Mouse (Mus musculus) forebrain, embryonic 12.5 days (tissue): ENCODE results near the gene Gp9. TPM values are rescaled to one million over a fixed set of nuclear protein-coding genes. Genes with fewer than 3 reads are reported as not detected.

Source experiments
- ATAC-seq: fragments of 200-750 bp; cut with Nextera tagmentation; 2 replicates; pipeline ENCODE4 v1.8.0; 2017; ENCODE audit warnings: moderate TSS enrichment; ENCODE audit not compliant: low FRiP score
- H3K27ac ChIP-seq: fragments of 300-500 bp; sonication (generic); 2 replicates; pipeline ENCODE4 v1.5.1; 2016; ENCODE audit warnings: mild to moderate bottlenecking
- H3K27me3 ChIP-seq: fragments of 300-500 bp; sonication (generic); 2 replicates; pipeline ENCODE4 v1.6.1; 2016; ENCODE audit warnings: mild to moderate bottlenecking
- H3K36me3 ChIP-seq: fragments of 300-500 bp; sonication (generic); replicated peaks from 2 replicates; pipeline ENCODE4 v1.6.1; 2016; ENCODE audit warnings: mild to moderate bottlenecking
- H3K4me1 ChIP-seq: fragments of 300-500 bp; sonication (generic); 2 replicates; pipeline ENCODE4 v1.6.1; 2016
- H3K4me2 ChIP-seq: fragments of 300-500 bp; sonication (generic); 2 replicates; pipeline ENCODE4 v1.6.1; 2016; ENCODE audit warnings: mild to moderate bottlenecking, moderate library complexity
- H3K4me3 ChIP-seq: fragments of 300-500 bp; sonication (generic); replicated peaks from 2 replicates; pipeline ENCODE4 v1.5.1; 2016; ENCODE audit warnings: mild to moderate bottlenecking
- H3K9ac ChIP-seq: fragments of 300-500 bp; sonication (generic); 2 replicates; pipeline ENCODE4 v1.6.1; 2016; ENCODE audit warnings: mild to moderate bottlenecking
- H3K9me3 ChIP-seq: fragments of 300-500 bp; sonication (generic); 2 replicates; pipeline ENCODE4 v1.6.1; 2016
- WGBS: fragments of 180-500 bp; shearing (Covaris S2); methylation state at CpG from one replicate; pipeline ENCODE4 v1.1.7; 2016; 5-methylcytosine and 5-hydroxymethylcytosine counted together
- polyA plus RNA-seq: library from polyadenylated mRNA; unstranded; fragments of >200 nt; fragmentation: Nextera tagmentation; extraction: Ambion mirVana; gene quantifications from 2 replicates; pipeline ENCODE4 v1.2.1, GENCODE M21; 2016

The Gp9 gene
- polyA plus RNA-seq, 1 experiment from 2014 or later, result 0.88 TPM

- no peak for ATAC-seq
- Histone ChIP-seq H3K4me1 (peaks cover 19% of the 10 kb centered on the region), H3K27me3 (no peaks in the 10 kb centered on the region), H3K9ac (no peak overlapping the region), H3K9me3 (no peaks in the 10 kb centered on the region), H3K27ac (no peak overlapping the region), H3K36me3 (peaks cover 6% of the 10 kb centered on the region), H3K4me3 (no peak overlapping the region), H3K4me2 (no peak overlapping the region)
- WGBS, result 84% methylated on average over 3 of the region's 3 CpGs
Observed at GRCm38 (mm10) chr6:87808521-87808920, 30.6 kb downstream of the Gp9 start.

GRCm38 (mm10) chr6:87809144-87809543 is 31.3 kb downstream of the Gp9 start:
- Histone ChIP-seq H3K27ac (no peak overlapping the region), H3K4me1 (peaks cover 19% of the 10 kb centered on the region), H3K9me3 (no peaks in the 10 kb centered on the region), H3K4me2 (no peak overlapping the region), H3K36me3 (peaks cover 11% of the 10 kb centered on the region), H3K4me3 (no peak overlapping the region), H3K9ac (no peak overlapping the region), H3K27me3 (no peaks in the 10 kb centered on the region)
- 94% methylated on average over 2 of the region's 2 CpGs for WGBS
- no peak for ATAC-seq

DNA sequence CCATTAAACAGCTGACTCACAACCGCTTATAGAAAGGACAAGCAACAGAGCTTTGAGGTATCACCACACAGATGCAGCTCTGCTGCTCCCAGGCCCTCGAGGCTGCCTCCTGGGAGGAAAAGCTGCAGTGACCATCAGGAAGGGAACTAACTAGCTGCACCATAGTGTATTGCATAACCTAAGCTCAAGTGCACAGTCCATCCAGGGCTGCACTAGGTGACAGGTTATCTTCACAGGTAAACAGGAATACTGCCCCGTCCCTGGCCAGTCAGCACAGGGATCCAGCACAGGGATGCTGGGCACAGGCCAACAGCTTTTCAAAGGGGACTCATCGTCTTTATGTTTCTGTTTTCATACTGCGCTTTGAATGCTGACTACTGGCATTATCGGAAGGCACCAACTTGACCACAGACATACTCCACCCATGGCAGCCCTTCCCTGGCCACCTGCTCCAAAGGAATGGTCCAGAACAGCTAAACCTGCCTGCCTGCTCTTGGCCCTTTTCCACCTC is 31.8 kb downstream of the Gp9 start:
- 90% methylated on average over 6 of the region's 6 CpGs for WGBS
- H3K4me1 ChIP-seq, result peaks cover 19% of the 10 kb centered on the region
- no peak for ATAC-seq
- H3K36me3 ChIP-seq, result peaks cover 11% of the 10 kb centered on the region
- no peak overlapping the region for H3K27ac ChIP-seq
- no peak overlapping the region for H3K4me2 ChIP-seq
- no peaks in the 10 kb centered on the region for H3K9me3 ChIP-seq
- H3K9ac ChIP-seq, result no peak overlapping the region
- H3K27me3 ChIP-seq, result no peaks in the 10 kb centered on the region
- no peak overlapping the region for H3K4me3 ChIP-seq

DNA sequence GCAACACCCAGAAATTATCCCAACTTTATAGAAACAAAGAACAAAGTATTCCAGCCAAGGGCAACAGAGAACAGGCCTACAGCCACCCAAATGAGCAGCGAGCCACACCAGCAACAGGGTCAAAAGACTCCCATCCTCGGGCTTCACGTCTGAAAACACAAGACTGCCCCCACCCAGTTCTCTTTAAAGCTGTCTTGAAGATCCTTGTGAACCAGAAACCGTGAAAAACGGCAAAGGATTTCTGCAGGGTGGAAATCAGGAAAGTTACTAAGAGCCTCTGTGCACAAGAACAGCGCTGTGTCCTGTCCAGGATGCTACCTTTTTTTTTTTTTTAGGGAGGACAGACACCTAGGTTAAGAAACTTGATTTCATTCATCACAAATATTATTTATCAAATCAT is 32.4 kb downstream of the Gp9 start:
- Histone ChIP-seq H3K9me3 (no peaks in the 10 kb centered on the region), H3K4me1 (peaks cover 19% of the 10 kb centered on the region), H3K27me3 (no peaks in the 10 kb centered on the region), H3K36me3 (peaks cover 14% of the 10 kb centered on the region), H3K4me2 (peak overlapping the region; percentile 93), H3K27ac (no peak overlapping the region), H3K9ac (peak overlapping the region; percentile 80; the same call in 1 of the 2 replicates), H3K4me3 (peak overlapping the region; percentile 73)
- WGBS, result 38% methylated on average over 6 of the region's 6 CpGs
- no peak for ATAC-seq

GRCm38 (mm10) chr6:87810713-87811669 is 33.1 kb downstream of the Gp9 start:
- Histone ChIP-seq H3K27ac (peak overlapping the region; percentile 36; the same call in 1 of the 2 replicates), H3K4me3 (peak overlapping the region; percentile 73), H3K9me3 (no peaks in the 10 kb centered on the region), H3K27me3 (no peaks in the 10 kb centered on the region), H3K36me3 (peaks cover 21% of the 10 kb centered on the region), H3K4me1 (peaks cover 19% of the 10 kb centered on the region), H3K9ac (peak overlapping the region; percentile 80), H3K4me2 (peak overlapping the region; percentile 93)
- WGBS, result under 1% methylated on average over 72 of the region's 77 CpGs
- ATAC-seq, result peak; percentile 71

GRCm38 (mm10) chr6:87811675-87812338 is 33.9 kb downstream of the Gp9 start, which contains the start of gene Rab43:
Rab43 (minus strand) TSS chr6:87812164.
- Histone ChIP-seq H3K9me3 (no peaks in the 10 kb centered on the region), H3K4me2 (peak within 1 kb of the TSS; percentile 93), H3K4me3 (peak within 1 kb of the TSS; percentile 73), H3K27me3 (no peaks in the 10 kb centered on the region), H3K27ac (peak within 1 kb of the TSS; percentile 56), H3K9ac (peak within 1 kb of the TSS; percentile 80), H3K36me3 (peaks cover 29% of the 10 kb centered on the region), H3K4me1 (peaks cover 19% of the 10 kb centered on the region)
- WGBS, result under 1% methylated on average over 53 of the region's 56 CpGs
- ATAC-seq, result peak; percentile 97

GRCm38 (mm10) chr6:87812656-87813055 is 34.8 kb downstream of the Gp9 start:
- Histone ChIP-seq H3K4me3 (no peak overlapping the region), H3K9me3 (no peaks in the 10 kb centered on the region), H3K27ac (no peak overlapping the region), H3K4me2 (peak overlapping the region; percentile 93), H3K4me1 (peaks cover 19% of the 10 kb centered on the region), H3K36me3 (peaks cover 38% of the 10 kb centered on the region), H3K27me3 (no peaks in the 10 kb centered on the region), H3K9ac (peak overlapping the region; percentile 80; the same call in 1 of the 2 replicates)
- no peak for ATAC-seq
- WGBS, result 88% methylated on average over 1 of the region's 1 CpGs

- Histone ChIP-seq H3K9me3 (no peaks in the 10 kb centered on the region), H3K36me3 (peaks cover 56% of the 10 kb centered on the region), H3K27me3 (no peaks in the 10 kb centered on the region), H3K4me3 (no peak overlapping the region), H3K4me2 (no peak overlapping the region), H3K9ac (no peak overlapping the region), H3K27ac (no peak overlapping the region), H3K4me1 (peaks cover 19% of the 10 kb centered on the region)
- WGBS, result 93% methylated on average over 5 of the region's 5 CpGs
- no peak for ATAC-seq
Observed at GRCm38 (mm10) chr6:87814486-87814885, 36.6 kb downstream of the Gp9 start.

GRCm38 (mm10) chr6:87820366-87820765 is 42.5 kb downstream of the Gp9 start:
- Histone ChIP-seq H3K4me3 (no peak overlapping the region), H3K4me1 (no peaks in the 10 kb centered on the region), H3K36me3 (peaks cover 98% of the 10 kb centered on the region), H3K9me3 (no peaks in the 10 kb centered on the region), H3K27ac (no peak overlapping the region), H3K27me3 (no peaks in the 10 kb centered on the region), H3K4me2 (no peak overlapping the region), H3K9ac (no peak overlapping the region)
- no peak for ATAC-seq
- WGBS, result 94% methylated on average over 2 of the region's 2 CpGs

Other genes with a start within 250 kb of the Gp9 start
- gene Arhgap25, start 244.8 kb upstream of the Gp9 start, polyA plus RNA-seq, result 1.4 and 1.6 TPM in 2 replicates
- 6.6 and 6.9 TPM in 2 replicates for gene Prokr1, start 187.3 kb upstream of the Gp9 start, polyA plus RNA-seq
- 15.5 and 15.6 TPM in 2 replicates for gene Aplf, start 105.9 kb upstream of the Gp9 start, polyA plus RNA-seq
- gene Efcc1, start 47.2 kb upstream of the Gp9 start, polyA plus RNA-seq, result 1.6 and 2.0 TPM in 2 replicates
- gene Rab43, start 34.1 kb downstream of the Gp9 start, polyA plus RNA-seq, result 7.7 and 9.2 TPM in 2 replicates
- gene Gm45140, start 57.7 kb downstream of the Gp9 start, polyA plus RNA-seq, result 3.2 and 3.3 TPM in 2 replicates
- gene Isy1, start 60.7 kb downstream of the Gp9 start, polyA plus RNA-seq, result 68.1 and 71.2 TPM in 2 replicates
- 1,030 and 1,055 TPM in 2 replicates for gene Cnbp, start 73.0 kb downstream of the Gp9 start, polyA plus RNA-seq
- 142 and 153 TPM in 2 replicates for gene Copg1, start 109.7 kb downstream of the Gp9 start, polyA plus RNA-seq
- 52.5 and 53.3 TPM in 2 replicates for gene Hmces, start 135.9 kb downstream of the Gp9 start, polyA plus RNA-seq
- gene H1fx, start 203.6 kb downstream of the Gp9 start, polyA plus RNA-seq, result 47.5 and 97.0 TPM in 2 replicates